Mouse (Mus musculus): ENCODE results near the gene Gorasp1. TPM values are rescaled to one million over a fixed set of nuclear protein-coding genes. Genes with fewer than 3 reads are reported as not detected.

The Gorasp1 gene
- total and polyA plus RNA-seq, 3 experiments: 4.8 to 15.4 (median 9.7) TPM

DNA sequence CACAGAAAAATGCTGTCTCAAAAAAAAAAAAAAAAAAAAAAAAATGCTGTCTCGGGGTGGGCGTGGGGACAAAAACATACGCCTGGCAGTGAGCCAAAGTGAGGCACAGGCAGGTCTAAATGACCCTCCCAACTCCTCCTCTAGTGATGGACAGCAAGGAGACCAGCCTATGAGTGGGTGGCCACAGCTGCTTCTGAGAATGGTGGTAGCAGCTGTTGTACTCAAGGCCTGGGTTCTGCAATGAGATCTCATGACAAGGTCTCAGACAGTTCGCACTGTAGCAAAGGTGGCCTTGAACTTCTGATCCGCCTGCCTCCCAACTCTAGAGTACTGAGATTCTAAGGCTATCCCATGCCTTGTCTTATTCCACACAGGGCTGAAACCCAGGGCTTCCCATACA is 4.0 kb upstream of the Gorasp1 start:
- DNase-seq (ENCODE audit: low spot score): no peak
- Histone ChIP-seq H3K4me1 (ENCODE audit: insufficient read depth, low read depth, low read length) (peaks cover 32% of the 10 kb centered on the region), H3K4me3 (ENCODE audit: low read depth, low read length) (no peak overlapping the region)

GRCm38 (mm10) chr9:119939646-119940045 is 2.3 kb upstream of the Gorasp1 start:
- peaks cover 26% of the 10 kb centered on the region; the same call in 1 of the 2 replicates for H3K27me3 ChIP-seq (ENCODE audit: insufficient read depth, low read length)
- H3K9me3 ChIP-seq (replicated peaks): no peaks in the 10 kb centered on the region
- peaks cover 11% of the 10 kb centered on the region for H3K36me3 ChIP-seq (replicated peaks)
- no peak for ATAC-seq (ENCODE audit: extremely low read depth, insufficient number of reproducible peaks, low FRiP score, poor library complexity, severe bottlenecking)
- no peak for DNase-seq (ENCODE audit: low spot score)
- no peak for TF ChIP-seq TAL1 (conservative IDR thresholded peaks at IDR 0.05; ENCODE audit: low read depth, low read length)
- no peak for TF ChIP-seq GATA1 (IDR thresholded peaks at IDR 0.05; ENCODE audit: borderline replicate concordance, low read length)
- TF ChIP-seq GATA2 (IDR thresholded peaks at IDR 0.05; ENCODE audit: borderline replicate concordance, low read depth, low read length): no peak
- TF ChIP-seq CTCF (IDR thresholded peaks at IDR 0.05; ENCODE audit: low read depth, low read length): no peak
- TF ChIP-seq POLR2AphosphoS5 (IDR thresholded peaks at IDR 0.05; ENCODE audit: insufficient replicate concordance, low read depth, low read length): no peak
- H3K4me3 ChIP-seq (ENCODE audit: low read depth, low read length): no peak overlapping the region
- peaks cover 46% of the 10 kb centered on the region for H3K4me1 ChIP-seq (ENCODE audit: insufficient read depth, low read depth, low read length)

More for the DNA sequence above, 4.0 kb upstream of the Gorasp1 start:
- Histone ChIP-seq H3K36me3 (replicated peaks) (no peaks in the 10 kb centered on the region), H3K27me3 (ENCODE audit: insufficient read depth, low read length) (peaks cover 26% of the 10 kb centered on the region), H3K9me3 (replicated peaks) (no peaks in the 10 kb centered on the region)
- TF ChIP-seq GATA2 (IDR thresholded peaks at IDR 0.05; ENCODE audit: borderline replicate concordance, low read depth, low read length) (no peak), GATA1 (IDR thresholded peaks at IDR 0.05; ENCODE audit: borderline replicate concordance, low read length) (no peak), CTCF (IDR thresholded peaks at IDR 0.05; ENCODE audit: low read depth, low read length) (no peak), POLR2AphosphoS5 (IDR thresholded peaks at IDR 0.05; ENCODE audit: insufficient replicate concordance, low read depth, low read length) (no peak), TAL1 (conservative IDR thresholded peaks at IDR 0.05; ENCODE audit: low read depth, low read length) (no peak)
- no peak for ATAC-seq (ENCODE audit: extremely low read depth, insufficient number of reproducible peaks, low FRiP score, poor library complexity, severe bottlenecking)

GRCm38 (mm10) chr9:119938496-119938895 is 1.1 kb upstream of the Gorasp1 start:
- ATAC-seq (ENCODE audit: extremely low read depth, insufficient number of reproducible peaks, low FRiP score, poor library complexity, severe bottlenecking): no peak

GRCm38 (mm10) chr9:119933675-119934074 is 3.7 kb downstream of the Gorasp1 start:
- no peak for DNase-seq (ENCODE audit: low spot score)
- Histone ChIP-seq H3K4me3 (ENCODE audit: low read depth, low read length) (no peak overlapping the region), H3K27me3 (ENCODE audit: insufficient read depth, low read length) (no peaks in the 10 kb centered on the region), H3K4me1 (ENCODE audit: insufficient read depth, low read depth, low read length) (peaks cover 55% of the 10 kb centered on the region), H3K36me3 (replicated peaks) (peaks cover 71% of the 10 kb centered on the region), H3K9me3 (replicated peaks) (no peaks in the 10 kb centered on the region)
- TF ChIP-seq POLR2AphosphoS5 (IDR thresholded peaks at IDR 0.05; ENCODE audit: insufficient replicate concordance, low read depth, low read length) (no peak), GATA2 (IDR thresholded peaks at IDR 0.05; ENCODE audit: borderline replicate concordance, low read depth, low read length) (no peak), GATA1 (IDR thresholded peaks at IDR 0.05; ENCODE audit: borderline replicate concordance, low read length) (no peak), TAL1 (conservative IDR thresholded peaks at IDR 0.05; ENCODE audit: low read depth, low read length) (no peak), CTCF (IDR thresholded peaks at IDR 0.05; ENCODE audit: low read depth, low read length) (no peak)
- no peak for ATAC-seq (ENCODE audit: extremely low read depth, insufficient number of reproducible peaks, low FRiP score, poor library complexity, severe bottlenecking)

More at GRCm38 (mm10) chr9:119938496-119938895, 1.1 kb upstream of the Gorasp1 start:
- TF ChIP-seq TAL1 (conservative IDR thresholded peaks at IDR 0.05; ENCODE audit: low read depth, low read length): no peak
- no peak for TF ChIP-seq GATA2 (IDR thresholded peaks at IDR 0.05; ENCODE audit: borderline replicate concordance, low read depth, low read length)
- Histone ChIP-seq H3K9me3 (replicated peaks) (no peaks in the 10 kb centered on the region), H3K36me3 (replicated peaks) (peaks cover 22% of the 10 kb centered on the region), H3K4me3 (ENCODE audit: low read depth, low read length) (no peak overlapping the region), H3K4me1 (ENCODE audit: insufficient read depth, low read depth, low read length) (peaks cover 50% of the 10 kb centered on the region), H3K27me3 (ENCODE audit: insufficient read depth, low read length) (peaks cover 23% of the 10 kb centered on the region; the same call in 1 of the 2 replicates)
- no peak for DNase-seq (ENCODE audit: low spot score)

GRCm38 (mm10) chr9:119932358-119932757 is 5.0 kb downstream of the Gorasp1 start:
- DNase-seq (ENCODE audit: low spot score): no peak
- H3K27me3 ChIP-seq (ENCODE audit: insufficient read depth, low read length): no peaks in the 10 kb centered on the region
- H3K36me3 ChIP-seq (replicated peaks): peaks cover 84% of the 10 kb centered on the region

GRCm38 (mm10) chr9:119926497-119926896 is 10.9 kb downstream of the Gorasp1 start:
- ATAC-seq (ENCODE audit: extremely low read depth, insufficient number of reproducible peaks, low FRiP score, poor library complexity, severe bottlenecking) (no peak), DNase-seq (ENCODE audit: low spot score) (no peak)
- Histone ChIP-seq H3K4me3 (ENCODE audit: low read depth, low read length) (no peak overlapping the region), H3K9me3 (replicated peaks) (no peaks in the 10 kb centered on the region), H3K27me3 (ENCODE audit: insufficient read depth, low read length) (no peaks in the 10 kb centered on the region), H3K36me3 (replicated peaks) (peaks cover 97% of the 10 kb centered on the region), H3K4me1 (ENCODE audit: insufficient read depth, low read depth, low read length) (peaks cover 29% of the 10 kb centered on the region)
- TF ChIP-seq GATA2 (IDR thresholded peaks at IDR 0.05; ENCODE audit: borderline replicate concordance, low read depth, low read length): no peak

More at GRCm38 (mm10) chr9:119932358-119932757, 5.0 kb downstream of the Gorasp1 start:
- no peaks in the 10 kb centered on the region for H3K9me3 ChIP-seq (replicated peaks)
- H3K4me3 ChIP-seq (ENCODE audit: low read depth, low read length): no peak overlapping the region
- no peak for ATAC-seq (ENCODE audit: extremely low read depth, insufficient number of reproducible peaks, low FRiP score, poor library complexity, severe bottlenecking)
- TF ChIP-seq CTCF (IDR thresholded peaks at IDR 0.05; ENCODE audit: low read depth, low read length) (no peak), GATA1 (IDR thresholded peaks at IDR 0.05; ENCODE audit: borderline replicate concordance, low read length) (no peak), TAL1 (conservative IDR thresholded peaks at IDR 0.05; ENCODE audit: low read depth, low read length) (no peak), GATA2 (IDR thresholded peaks at IDR 0.05; ENCODE audit: borderline replicate concordance, low read depth, low read length) (no peak), POLR2AphosphoS5 (IDR thresholded peaks at IDR 0.05; ENCODE audit: insufficient replicate concordance, low read depth, low read length) (no peak)
- peaks cover 42% of the 10 kb centered on the region for H3K4me1 ChIP-seq (ENCODE audit: insufficient read depth, low read depth, low read length)

- Histone ChIP-seq H3K27me3 (ENCODE audit: insufficient read depth, low read length) (no peaks in the 10 kb centered on the region), H3K4me1 (ENCODE audit: insufficient read depth, low read depth, low read length) (peaks cover 32% of the 10 kb centered on the region), H3K36me3 (replicated peaks) (peaks cover 97% of the 10 kb centered on the region), H3K4me3 (ENCODE audit: low read depth, low read length) (no peak overlapping the region), H3K9me3 (replicated peaks) (no peaks in the 10 kb centered on the region)
- ATAC-seq (ENCODE audit: extremely low read depth, insufficient number of reproducible peaks, low FRiP score, poor library complexity, severe bottlenecking) (no peak), DNase-seq (ENCODE audit: low spot score) (no peak)
- TF ChIP-seq GATA2 (IDR thresholded peaks at IDR 0.05; ENCODE audit: borderline replicate concordance, low read depth, low read length): no peak
- TF ChIP-seq GATA1 (IDR thresholded peaks at IDR 0.05; ENCODE audit: borderline replicate concordance, low read length): no peak
- no peak for TF ChIP-seq POLR2AphosphoS5 (IDR thresholded peaks at IDR 0.05; ENCODE audit: insufficient replicate concordance, low read depth, low read length)
Observed at GRCm38 (mm10) chr9:119925729-119926128, 11.6 kb downstream of the Gorasp1 start.
